ENCODE assay signal across 8 mouse cellular contexts in genomic region chr9:106675965-106676364, GRCm38 (mm10). TPM values are rescaled to one million over a fixed set of nuclear protein-coding genes. Genes with fewer than 3 reads are reported as not detected.
DNase-seq lines count a peak whose midpoint lies in the region; ATAC-seq lines count a peak whose summit lies in the region.
"Had no signal": no experiment of that assay in that cellular context is flagged by ENCODE, and none has a peak within 500 bp of the region (broad histone marks: within the 10 kb centered on the region; RNA-seq: fewer than 3 reads in every experiment).

No protein-coding gene starts in this region.

- H3K4me1 ChIP-seq in kidney, embryonic 16.5 days (ENCODE audit: insufficient read depth, low read length) = no peaks in the 10 kb centered on the region
- H3K4me1 ChIP-seq in liver, embryonic 12.5 days = peaks cover 19% of the 10 kb centered on the region

- no peak overlapping the region for H3K4me2 ChIP-seq in kidney, embryonic 16.5 days (replicated peaks; ENCODE audit: low read depth, low read length)
- no peak overlapping the region for H3K4me2 ChIP-seq in liver, embryonic 12.5 days

- peaks cover 17% of the 10 kb centered on the region for H3K36me3 ChIP-seq in kidney, embryonic 16.5 days (ENCODE audit: insufficient read depth, low read length)
- H3K36me3 ChIP-seq in liver, embryonic 12.5 days = peaks cover 47% of the 10 kb centered on the region

- WGBS in kidney, embryonic 16.5 days = 84% methylated on average over 8 of the region's 9 CpGs
- 64% methylated on average over 9 of the region's 9 CpGs for WGBS in liver, embryonic 12.5 days (ENCODE audit: insufficient replicate concordance)

- H3K27me3 ChIP-seq in kidney, embryonic 16.5 days (ENCODE audit: insufficient read depth, low read length) = no peaks in the 10 kb centered on the region
- no peaks in the 10 kb centered on the region for H3K27me3 ChIP-seq in liver, embryonic 12.5 days (replicated peaks)

- H3K9ac ChIP-seq in kidney, embryonic 16.5 days (replicated peaks; ENCODE audit: low read length) = no peak overlapping the region
- H3K9ac ChIP-seq in liver, embryonic 12.5 days = no peak overlapping the region

- peak; percentile 47; the same call in 1 of the 2 replicates for ATAC-seq in kidney, embryonic 16.5 days (ENCODE audit: low FRiP score, low TSS enrichment)
- ATAC-seq in liver, embryonic 12.5 days = 0 out of 2 replicates have a peak, but pooled peaks have one; percentile 31

- no peak overlapping the region for H3K27ac ChIP-seq in kidney, embryonic 16.5 days (ENCODE audit: low read length)
- H3K27ac ChIP-seq in liver, embryonic 12.5 days = no peak overlapping the region

- no peak for DNase-seq in kidney, adult 8-10 months
- peak; percentile 69 to 70 for DNase-seq in right cerebral cortex, adult 2 months (ENCODE audit: low spot score in 2 of 2)
- DNase-seq in right cerebral cortex, postnatal 14 days = no peak
- DNase-seq in telencephalon, adult 2 months (ENCODE audit: low read depth, low spot score) = peak; percentile 64
- DNase-seq in natural killer cell, adult 2 months (ENCODE audit: low spot score in 2 of 2) = no peak

- H3K4me3 ChIP-seq in kidney, embryonic 16.5 days (ENCODE audit: low read length) = no peak overlapping the region
- H3K4me3 ChIP-seq in liver, embryonic 12.5 days = no peak overlapping the region

- H3K9me3 ChIP-seq in kidney, embryonic 16.5 days (ENCODE audit: low read length) = no peaks in the 10 kb centered on the region
- H3K9me3 ChIP-seq in liver, embryonic 12.5 days (replicated peaks) = no peaks in the 10 kb centered on the region

RNA-seq across cellular contexts. Expression of gene Tex264, which starts 9.8 kb away (rescaled TPM):
- 84.1 and 88.0 TPM in 2 replicates for polyA plus RNA-seq in kidney, embryonic 16.5 days (2015; fragmentation: Nextera tagmentation; extraction: Ambion mirVana)
- 16.3 and 16.5 TPM in 2 replicates for polyA plus RNA-seq in liver, embryonic 12.5 days (2016; fragmentation: Nextera tagmentation; extraction: Ambion mirVana)

RNA-seq across cellular contexts. Expression of gene Grm2, which starts 20.1 kb away (rescaled TPM):
- not detected in 2 replicates for polyA plus RNA-seq in kidney, embryonic 16.5 days (2015; fragmentation: Nextera tagmentation; extraction: Ambion mirVana)
- not detected in 2 replicates for polyA plus RNA-seq in liver, embryonic 12.5 days (2016; fragmentation: Nextera tagmentation; extraction: Ambion mirVana)
- polyA plus RNA-seq: liver, embryonic 16.5 days had no signal

RNA-seq across cellular contexts. Expression of gene Iqcf6, which starts 49.6 kb away (rescaled TPM):
- polyA plus RNA-seq in kidney, embryonic 16.5 days (2015; fragmentation: Nextera tagmentation; extraction: Ambion mirVana) = not detected in 2 replicates
- polyA plus RNA-seq in liver, embryonic 12.5 days (2016; fragmentation: Nextera tagmentation; extraction: Ambion mirVana) = not detected in 2 replicates
- polyA plus RNA-seq: liver, embryonic 16.5 days had no signal

Comparison
In these comparisons a context has a peak if more than half of its experiments do, and no peak if none do; other contexts are left out.
1. DNase-seq: peak in right cerebral cortex, adult 2 months (2 of 2) and telencephalon, adult 2 months (single experiment); none in kidney, adult 8-10 months (0 of 2), right cerebral cortex, postnatal 14 days (single experiment) and natural killer cell, adult 2 months (0 of 2).